In the genomic region with DNA sequence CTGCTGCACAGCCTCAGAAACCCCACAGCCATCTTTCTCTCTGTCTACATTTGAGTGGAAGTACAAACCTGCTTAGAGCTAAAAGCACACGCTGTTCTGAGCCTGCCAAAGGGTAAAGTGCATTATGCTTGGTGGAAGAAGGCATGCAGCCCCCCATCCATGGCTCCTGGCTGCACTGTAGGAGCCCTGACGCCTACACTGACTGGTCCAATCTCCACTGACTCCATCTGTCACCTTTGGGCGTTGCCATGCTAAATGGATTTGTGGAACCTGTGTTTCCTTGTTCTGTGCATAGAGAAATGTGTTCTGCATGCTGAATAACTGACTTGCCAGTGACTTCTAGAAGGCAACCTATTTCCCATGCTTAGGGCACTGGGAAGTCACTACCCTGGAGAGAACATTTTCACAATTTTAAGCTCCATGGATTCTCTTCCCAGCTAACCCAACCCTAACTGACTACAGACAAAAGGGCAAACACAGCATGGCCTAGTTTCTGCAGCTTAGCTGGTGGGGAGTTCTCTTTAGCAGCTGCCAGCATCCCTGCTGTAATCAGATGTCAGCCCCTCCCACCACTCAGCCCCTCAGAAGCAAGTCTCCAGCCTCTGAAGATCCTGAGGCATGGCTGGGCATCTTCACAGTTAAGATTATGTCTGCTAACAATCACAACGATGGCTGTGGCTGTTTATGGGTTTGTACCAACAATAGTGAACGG, we compare ENCODE assay signal across 14 mouse cellular contexts. TPM values are rescaled to one million over a fixed set of nuclear protein-coding genes. Genes with fewer than 3 reads are reported as not detected.
DNase-seq lines count a peak whose midpoint lies in the region; ATAC-seq and TF ChIP-seq lines count a peak whose summit lies in the region.
"Had no signal": no experiment of that assay in that cellular context is flagged by ENCODE, and none has a peak within 500 bp of the region (broad histone marks: within the 10 kb centered on the region; RNA-seq: fewer than 3 reads in every experiment).

No protein-coding gene starts in this region.

- peaks cover 7% of the 10 kb centered on the region; the same call in 1 of the 2 replicates for H3K4me1 ChIP-seq in forebrain, embryonic 15.5 days
- H3K4me1 ChIP-seq in olfactory bulb, adult 2 months (ENCODE audit: control insufficient read depth, insufficient read depth, low read length) = peaks cover 7% of the 10 kb centered on the region
- no peaks in the 10 kb centered on the region for H3K4me1 ChIP-seq in liver, embryonic 12.5 days
- H3K4me1 ChIP-seq: liver, embryonic 13.5 days; neural tube, embryonic 12.5 days had no signal

- no peak overlapping the region for H3K9ac ChIP-seq in forebrain, embryonic 15.5 days (replicated peaks)
- no peak overlapping the region for H3K9ac ChIP-seq in liver, embryonic 12.5 days
- H3K9ac ChIP-seq: liver, embryonic 13.5 days; neural tube, embryonic 12.5 days had no signal

- no peak for DNase-seq in layer of hippocampus, adult 2 months (ENCODE audit: low spot score in 2 of 2)
- DNase-seq in layer of hippocampus, adult 9-10 months (ENCODE audit: low spot score) = no peak
- DNase-seq in ovary, postnatal 36 days (ENCODE audit: low spot score) = no peak
- DNase-seq in lung, postnatal 10 days = no peak
- DNase-seq: adrenal gland, postnatal 25 days; heart, postnatal 10 days; kidney, adult 11 months; kidney, postnatal 4 days; liver, embryonic 13.5 days; right cerebral cortex, postnatal 25 days had no signal

- TF ChIP-seq CTCF in layer of hippocampus, adult 2 months (conservative IDR thresholded peaks at IDR 0.05) = no peak
- no peak for TF ChIP-seq CTCF in olfactory bulb, adult 2 months (IDR thresholded peaks at IDR 0.05; ENCODE audit: insufficient read depth, low read depth, low read length)

- no peaks in the 10 kb centered on the region for H3K9me3 ChIP-seq in forebrain, embryonic 15.5 days
- H3K9me3 ChIP-seq in liver, embryonic 12.5 days (replicated peaks) = no peaks in the 10 kb centered on the region
- H3K9me3 ChIP-seq: liver, embryonic 13.5 days; neural tube, embryonic 12.5 days had no signal

- 46% methylated on average over 5 of the region's 5 CpGs for WGBS in forebrain, embryonic 15.5 days
- 30% methylated on average over 5 of the region's 5 CpGs for WGBS in olfactory bulb, adult 2 months
- 29% methylated on average over 5 of the region's 5 CpGs for WGBS in liver, embryonic 12.5 days (ENCODE audit: insufficient replicate concordance)

- H3K4me2 ChIP-seq in forebrain, embryonic 15.5 days (replicated peaks) = no peak overlapping the region
- H3K4me2 ChIP-seq in liver, embryonic 12.5 days = no peak overlapping the region
- H3K4me2 ChIP-seq: liver, embryonic 13.5 days; neural tube, embryonic 12.5 days had no signal

- H3K27me3 ChIP-seq in forebrain, embryonic 15.5 days = no peaks in the 10 kb centered on the region
- H3K27me3 ChIP-seq in liver, embryonic 12.5 days (replicated peaks) = no peaks in the 10 kb centered on the region
- H3K27me3 ChIP-seq: liver, embryonic 13.5 days; neural tube, embryonic 12.5 days had no signal

- peak; percentile 43; the same call in 1 of the 2 replicates for ATAC-seq in forebrain, embryonic 15.5 days (replicated peaks)
- ATAC-seq in liver, embryonic 12.5 days = no peak

- H3K4me3 ChIP-seq in layer of hippocampus, adult 2 months = no peak overlapping the region
- no peak overlapping the region for H3K4me3 ChIP-seq in forebrain, embryonic 15.5 days
- no peak overlapping the region for H3K4me3 ChIP-seq in olfactory bulb, adult 2 months (ENCODE audit: insufficient read depth, low read depth, low read length)
- no peak overlapping the region for H3K4me3 ChIP-seq in liver, embryonic 12.5 days
- H3K4me3 ChIP-seq: liver, embryonic 13.5 days; neural tube, embryonic 12.5 days had no signal

- H3K36me3 ChIP-seq in forebrain, embryonic 15.5 days = peaks cover 15% of the 10 kb centered on the region
- H3K36me3 ChIP-seq in liver, embryonic 12.5 days = no peaks in the 10 kb centered on the region
- H3K36me3 ChIP-seq: liver, embryonic 13.5 days had no signal

- H3K27ac ChIP-seq in layer of hippocampus, adult 2 months = peak overlapping the region; percentile 59
- H3K27ac ChIP-seq in forebrain, embryonic 15.5 days (replicated peaks) = 0 out of 2 replicates have a peak overlapping the region, but pooled peaks have one; percentile 7
- peak overlapping the region; percentile 79 for H3K27ac ChIP-seq in olfactory bulb, adult 2 months (ENCODE audit: insufficient read depth, low read depth, low read length)
- H3K27ac ChIP-seq in liver, embryonic 12.5 days = no peak overlapping the region
- H3K27ac ChIP-seq: liver, embryonic 13.5 days; neural tube, embryonic 12.5 days had no signal

- no peak for TF ChIP-seq POLR2A in olfactory bulb, adult 2 months (IDR thresholded peaks at IDR 0.05; ENCODE audit: insufficient read depth, low read depth, low read length)

RNA-seq across cellular contexts. Expression of gene Chst10, which starts 21.1 kb away (rescaled TPM):
- 10 to 100 TPM; 52.6 to 56.3 TPM for total RNA-seq in layer of hippocampus, adult 2 months (2021)
- polyA plus RNA-seq in forebrain, embryonic 15.5 days (2015; fragmentation: Nextera tagmentation; extraction: Ambion mirVana) = 50.7 and 50.9 TPM in 2 replicates
- not detected in 2 replicates for polyA plus RNA-seq in olfactory bulb, adult 2 months (2012; ENCODE audit: insufficient read depth, insufficient read length, low replicate concordance, missing spikeins)
- polyA plus RNA-seq in liver, embryonic 12.5 days (2016; fragmentation: Nextera tagmentation; extraction: Ambion mirVana) = 0.61 and 0.86 TPM in 2 replicates

RNA-seq across cellular contexts. Expression of gene Lonrf2, which starts 40.3 kb away (rescaled TPM):
- total RNA-seq in layer of hippocampus, adult 2 months (2021) = 100 to 1,000 TPM; 106 to 109 TPM
- 12.6 and 13.3 TPM in 2 replicates for polyA plus RNA-seq in forebrain, embryonic 15.5 days (2015; fragmentation: Nextera tagmentation; extraction: Ambion mirVana)
- polyA plus RNA-seq in olfactory bulb, adult 2 months (2012; ENCODE audit: insufficient read depth, insufficient read length, low replicate concordance, missing spikeins) = 59.8 TPM in 1 of 2 replicates, not detected in the other
- polyA plus RNA-seq in liver, embryonic 12.5 days (2016; fragmentation: Nextera tagmentation; extraction: Ambion mirVana) = 0.15 and 0.31 TPM in 2 replicates

Comparison
In these comparisons a context has a peak if more than half of its experiments do, and no peak if none do; other contexts are left out.
1. RNA of gene Lonrf2, which starts 40.3 kb away (polyA plus RNA-seq): 59.8 TPM in olfactory bulb, adult 2 months and 12.6 to 13.3 TPM in forebrain, embryonic 15.5 days; 0.15 to 0.31 TPM in liver, embryonic 12.5 days; every median in the first group is over 10 times any median in the second.